Mouse (Mus musculus) macrophage (primary cell): ENCODE data around the gene Slc34a3. TPM values are rescaled to one million over a fixed set of nuclear protein-coding genes. Genes with fewer than 3 reads are reported as not detected.

Experiments
- H3K27ac ChIP-seq: fragments of 350-480 bp; formaldehyde crosslinking; 2 replicates; pipeline ENCODE4 v1.9.0; 2021
- H3K36me3 ChIP-seq: fragments of 350-480 bp; formaldehyde crosslinking; 2 replicates; pipeline ENCODE4 v1.9.0; 2021; ENCODE audit errors: inconsistent target
- H3K4me3 ChIP-seq: fragments of 350-480 bp; formaldehyde crosslinking; 2 replicates; pipeline ENCODE4 v1.9.0; 2021; ENCODE audit errors: inconsistent target
- H3K79me2 ChIP-seq: fragments of 350-480 bp; formaldehyde crosslinking; 2 replicates; pipeline ENCODE4 v1.9.0; 2021; ENCODE audit errors: inconsistent target
- WGBS: methylation state at CpG from one replicate; pipeline ENCODE4 v1.1.7; 2026; ENCODE audit warnings: inconsistent platforms; ENCODE audit not compliant: missing documents; 5-methylcytosine and 5-hydroxymethylcytosine counted together
- polyA plus RNA-seq: library from polyadenylated mRNA; stranded (reverse); fragments of 250-400 nt; gene quantifications from 3 replicates; pipeline ENCODE4 v1.2.4, GENCODE M21; 2018; ENCODE audit warnings: inconsistent platforms

Slc34a3 gene
- polyA plus RNA-seq, 1 experiment from 2014 or later, result not detected

GRCm38 (mm10) chr2:25225811-25226379 is 8.3 kb downstream of the Slc34a3 start:
- H3K79me2 ChIP-seq, result peaks cover 13% of the 10 kb centered on the region
- peak overlapping the region; percentile 80 for H3K27ac ChIP-seq
- H3K4me3 ChIP-seq, result peak overlapping the region; percentile 78
- no peaks in the 10 kb centered on the region for H3K36me3 ChIP-seq
- 88% methylated on average over 8 of the region's 8 CpGs for WGBS

GRCm38 (mm10) chr2:25224766-25225752 is 9.1 kb downstream of the Slc34a3 start:
- 3% methylated on average over 33 of the region's 41 CpGs for whole genome bisulfite sequencing
- peaks cover 13% of the 10 kb centered on the region for H3K79me2 ChIP-seq
- H3K36me3 ChIP-seq, result no peaks in the 10 kb centered on the region
- peak overlapping the region; percentile 80 for H3K27ac ChIP-seq
- peak overlapping the region; percentile 78 for H3K4me3 ChIP-seq

- peak within 1 kb of the TSS; percentile 80 for H3K27ac ChIP-seq
- H3K79me2 ChIP-seq, result peaks cover 13% of the 10 kb centered on the region
- peak within 1 kb of the TSS; percentile 78 for H3K4me3 ChIP-seq
- no peaks in the 10 kb centered on the region for H3K36me3 ChIP-seq
- WGBS, result 2% methylated on average over 17 of the region's 17 CpGs
Observed at GRCm38 (mm10) chr2:25224492-25224765, 9.7 kb downstream of the Slc34a3 start, which contains the start of gene Tubb4b. TSS of gene Tubb4b (minus strand) at chr2:25224702.

DNA sequence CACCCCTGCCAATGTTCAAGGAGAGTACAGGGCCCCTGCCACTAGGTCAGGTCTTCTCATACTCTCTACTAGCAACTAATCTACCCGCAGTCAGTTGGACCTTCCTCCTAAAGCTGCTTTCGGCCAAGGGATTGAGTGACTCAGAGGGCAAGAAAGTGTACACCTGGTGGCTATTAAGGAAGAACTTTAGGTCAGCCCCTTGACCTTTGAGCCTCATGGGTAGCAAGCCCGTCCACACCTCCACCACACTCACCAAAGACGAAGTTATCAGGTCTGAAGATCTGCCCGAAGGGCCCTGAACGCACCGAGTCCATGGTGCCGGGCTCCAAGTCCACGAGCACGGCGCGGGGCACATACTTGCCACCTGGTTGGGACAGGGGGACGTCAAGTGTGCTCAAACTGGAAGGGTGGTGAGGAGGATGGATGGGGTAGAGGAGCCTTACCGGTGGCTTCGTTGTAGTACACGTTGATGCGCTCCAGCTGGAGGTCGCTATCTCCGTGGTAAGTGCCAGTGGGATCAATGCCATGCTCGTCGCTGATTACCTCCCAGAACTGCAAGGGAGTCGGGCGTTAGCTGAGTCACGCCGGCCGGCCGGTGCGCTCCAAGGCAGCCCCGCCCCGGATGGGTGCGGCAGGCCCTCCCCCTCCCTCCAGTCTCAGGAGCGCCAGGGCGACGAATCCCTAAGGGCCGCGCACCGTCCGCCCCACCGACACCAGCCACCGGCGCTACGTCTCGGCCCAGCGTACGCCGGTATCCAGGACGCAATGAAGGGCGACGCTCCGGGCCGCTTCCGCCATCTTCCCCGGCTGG is 10.3 kb downstream of the Slc34a3 start:
- peaks cover 13% of the 10 kb centered on the region for H3K79me2 ChIP-seq
- no peaks in the 10 kb centered on the region for H3K36me3 ChIP-seq
- peak overlapping the region; percentile 68 for H3K27ac ChIP-seq
- WGBS, result under 1% methylated on average over 47 of the region's 53 CpGs
- peak overlapping the region; percentile 78 for H3K4me3 ChIP-seq

DNA sequence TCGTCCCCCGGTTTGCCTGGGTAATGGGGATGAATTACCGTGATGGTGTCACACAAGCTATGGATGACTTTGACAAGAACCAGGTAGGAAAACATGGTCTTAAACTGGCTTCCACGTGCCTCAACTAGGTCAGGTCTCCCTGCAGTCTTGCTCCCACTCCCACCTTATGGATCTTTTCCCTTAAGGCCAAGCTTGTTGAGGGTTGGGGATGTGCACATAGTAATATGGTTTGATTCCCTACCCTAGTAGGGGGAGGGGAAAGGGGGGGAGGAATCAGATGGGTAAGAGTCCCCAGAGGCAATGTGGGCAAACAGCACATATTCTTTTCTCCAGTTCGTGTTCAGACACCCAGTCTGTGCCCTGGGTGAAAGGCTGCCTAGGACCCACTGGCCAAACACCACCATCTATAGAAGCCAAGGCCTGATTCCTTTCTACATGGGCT is 12.8 kb downstream of the Slc34a3 start:
- WGBS, result 90% methylated on average over 5 of the region's 5 CpGs
- Histone ChIP-seq H3K36me3 (no peaks in the 10 kb centered on the region), H3K27ac (no peak overlapping the region), H3K79me2 (peaks cover 13% of the 10 kb centered on the region), H3K4me3 (no peak overlapping the region)

DNA sequence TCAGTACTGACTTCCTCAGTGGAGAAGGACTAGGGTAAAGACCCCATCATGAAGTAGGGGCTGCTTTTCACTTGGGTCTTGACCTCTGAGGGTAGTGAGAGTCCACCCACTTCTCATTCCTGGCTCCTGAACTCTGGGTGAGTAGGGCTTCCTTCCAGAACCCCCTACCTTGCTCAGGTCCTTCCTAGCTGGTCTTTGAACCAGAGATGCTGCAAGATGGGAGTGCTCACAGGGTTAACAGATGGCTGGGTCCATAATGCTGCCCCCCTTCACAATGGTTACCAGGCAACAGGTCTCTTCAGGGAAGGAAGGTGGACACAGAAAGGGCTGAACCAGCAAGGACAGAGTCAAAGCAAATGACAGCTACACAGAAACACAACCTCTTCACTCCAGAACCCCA is 15.7 kb downstream of the Slc34a3 start, which contains the start of gene Fam166a:
Gene Fam166a, plus strand, starts transcription at position 301 of the 400 bp plus-strand sequence.
- Histone ChIP-seq H3K27ac (no peak within 1 kb of the TSS), H3K36me3 (no peaks in the 10 kb centered on the region), H3K4me3 (no peak within 1 kb of the TSS), H3K79me2 (peaks cover 6% of the 10 kb centered on the region)

DNA sequence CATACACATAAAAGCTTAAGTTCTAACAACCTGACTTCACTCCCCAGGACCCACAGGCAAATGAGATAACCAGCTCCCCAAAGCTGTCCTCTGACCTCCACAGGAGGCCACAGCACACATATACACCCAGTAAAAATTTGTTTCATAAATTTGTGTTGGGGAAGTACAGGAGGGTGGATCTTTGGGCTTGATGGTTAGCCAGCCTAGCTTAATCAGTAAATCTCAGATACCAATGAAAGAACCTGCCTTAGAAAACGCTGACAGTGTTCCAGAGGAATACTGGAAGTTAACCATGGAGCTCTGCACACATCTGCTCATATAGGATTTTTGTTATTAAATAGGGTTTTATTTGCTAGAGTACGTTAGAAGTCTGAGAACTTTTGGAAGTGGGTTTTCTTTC is 16.5 kb downstream of the Slc34a3 start:
- no peaks in the 10 kb centered on the region for H3K79me2 ChIP-seq
- H3K4me3 ChIP-seq, result no peak overlapping the region
- no peak overlapping the region for H3K27ac ChIP-seq
- WGBS, result 90% methylated on average over 2 of the region's 2 CpGs
- no peaks in the 10 kb centered on the region for H3K36me3 ChIP-seq

DNA sequence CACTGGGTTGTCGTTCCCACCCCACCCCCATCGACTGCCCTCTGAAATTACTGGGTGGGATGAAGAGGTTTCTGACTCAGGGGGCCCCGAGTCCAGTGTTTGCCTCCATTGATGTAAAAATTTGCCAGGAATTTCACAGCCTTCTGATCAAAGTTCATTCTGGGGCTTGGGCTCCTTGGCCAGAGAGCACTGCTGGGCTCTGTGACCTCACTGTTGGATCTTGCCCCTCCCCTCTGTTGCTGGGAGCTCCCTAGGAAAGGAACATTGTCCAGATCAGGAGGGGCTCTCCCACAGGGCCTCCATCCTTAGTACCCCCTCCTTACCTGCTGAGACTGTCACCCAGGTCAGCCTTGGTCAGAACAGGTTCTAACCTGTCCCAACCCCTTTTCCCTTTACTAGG is 19.7 kb downstream of the Slc34a3 start, which contains the start of gene Stpg3:
Gene Stpg3, minus strand, starts transcription at position 194 of the 400 bp plus-strand sequence.
- peaks cover 16% of the 10 kb centered on the region for H3K79me2 ChIP-seq
- no peak within 1 kb of the TSS for H3K4me3 ChIP-seq
- H3K36me3 ChIP-seq, result no peaks in the 10 kb centered on the region
- no peak within 1 kb of the TSS for H3K27ac ChIP-seq
- 86% methylated on average over 3 of the region's 3 CpGs for WGBS

- H3K36me3 ChIP-seq, result peaks cover 5% of the 10 kb centered on the region; the same call in 1 of the 2 replicates
- 89% methylated on average over 22 of the region's 23 CpGs for whole genome bisulfite sequencing
- H3K27ac ChIP-seq, result no peak overlapping the region
- peaks cover 26% of the 10 kb centered on the region for H3K79me2 ChIP-seq
- H3K4me3 ChIP-seq, result no peak overlapping the region
Observed at GRCm38 (mm10) chr2:25213266-25213865, 20.8 kb downstream of the Slc34a3 start.

DNA sequence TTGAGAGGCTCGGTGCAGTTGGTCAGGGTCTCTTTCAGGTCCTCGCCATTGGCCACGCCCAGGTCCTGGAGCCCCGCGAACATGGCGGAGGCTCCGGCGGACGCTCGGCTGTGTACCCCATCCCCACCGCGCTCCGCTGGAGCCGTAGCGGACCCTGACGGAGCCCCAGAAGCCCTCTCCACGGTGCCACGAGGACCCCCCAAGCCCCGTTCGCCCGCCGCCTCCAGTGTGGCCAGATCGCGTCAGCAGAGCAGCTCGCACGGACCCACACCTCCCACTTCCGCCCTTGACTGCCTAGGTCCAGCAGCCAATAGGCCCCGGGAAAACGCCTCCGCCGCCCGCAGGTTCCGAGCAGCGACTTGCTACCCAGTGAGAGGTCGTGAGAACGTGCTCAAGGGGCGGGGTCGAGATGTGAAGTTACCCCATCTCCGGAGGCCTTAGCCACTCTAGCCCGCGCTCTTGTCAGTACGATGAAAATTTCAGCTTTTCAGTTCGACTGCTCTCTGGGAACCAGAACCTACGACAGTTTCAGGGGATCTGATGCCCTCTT is 23.0 kb downstream of the Slc34a3 start, which contains the start of gene Nelfb:
Gene Nelfb, minus strand, starts transcription at position 369 of the 550 bp plus-strand sequence.
- peak within 1 kb of the TSS; percentile 65 for H3K27ac ChIP-seq
- peak within 1 kb of the TSS; percentile 99 for H3K4me3 ChIP-seq
- peaks cover 24% of the 10 kb centered on the region for H3K36me3 ChIP-seq
- under 1% methylated on average over 44 of the region's 44 CpGs for WGBS
- peaks cover 47% of the 10 kb centered on the region for H3K79me2 ChIP-seq

GRCm38 (mm10) chr2:25210686-25211085 is 23.5 kb downstream of the Slc34a3 start:
- peak overlapping the region; percentile 99 for H3K4me3 ChIP-seq
- H3K27ac ChIP-seq, result peak overlapping the region; percentile 65
- under 1% methylated on average over 24 of the region's 24 CpGs for WGBS
- peaks cover 29% of the 10 kb centered on the region for H3K36me3 ChIP-seq
- H3K79me2 ChIP-seq, result peaks cover 52% of the 10 kb centered on the region

GRCm38 (mm10) chr2:25207593-25207992 is 26.6 kb downstream of the Slc34a3 start:
- WGBS, result 91% methylated on average over 1 of the region's 1 CpGs
- no peak overlapping the region for H3K27ac ChIP-seq
- H3K36me3 ChIP-seq, result peaks cover 60% of the 10 kb centered on the region
- H3K79me2 ChIP-seq, result peaks cover 60% of the 10 kb centered on the region
- no peak overlapping the region for H3K4me3 ChIP-seq

- H3K36me3 ChIP-seq, result peaks cover 91% of the 10 kb centered on the region
- 69% methylated on average over 4 of the region's 4 CpGs for WGBS
- H3K79me2 ChIP-seq, result peaks cover 37% of the 10 kb centered on the region
- no peak overlapping the region for H3K4me3 ChIP-seq
- H3K27ac ChIP-seq, result no peak overlapping the region
Observed at GRCm38 (mm10) chr2:25203631-25204214, 30.4 kb downstream of the Slc34a3 start.
